Mouse (Mus musculus): ENCODE data around the gene Arpp19.

GRCm38 (mm10) chr9:75040566-75040965 is 3.2 kb downstream of the Arpp19 start:
- no peak for TF ChIP-seq POLR2A (IDR thresholded peaks at IDR 0.05; ENCODE audit: control insufficient read depth, low read depth, low read length)
- TF ChIP-seq CTCF (IDR thresholded peaks at IDR 0.05; ENCODE audit: control insufficient read depth, insufficient read depth, insufficient replicate concordance, low read depth, low read length): no peak

All from testis, adult 2 months (tissue).